Mouse (Mus musculus): ENCODE results near the gene Rasl11a. TPM values are rescaled to one million over a fixed set of nuclear protein-coding genes. Genes with fewer than 3 reads are reported as not detected.

Rasl11a gene
- total and polyA plus RNA-seq, 3 experiments: 0.25 to 0.42 TPM; not detected in 1

GRCm38 (mm10) chr5:146859246-146859645 is 14.4 kb downstream of the Rasl11a start:
- peaks cover 26 to 54% of the 10 kb centered on the region in 2 experiments for H3K4me1 ChIP-seq (ENCODE audit: control insufficient read depth in 1 of 2, insufficient read depth in 2 of 2)
- H3K4me3 ChIP-seq (replicated peaks in 1 of 3; ENCODE audit: low read depth in 2 of 3, low read length in 2 of 3, poor library complexity in 1 of 3): no peak overlapping the region
- no peak overlapping the region for H3K27ac ChIP-seq (ENCODE audit: insufficient read depth, low read depth)
- no peaks in the 10 kb centered on the region for H3K79me2 ChIP-seq (replicated peaks; ENCODE audit: control insufficient read depth, extremely low read depth, insufficient read depth, poor library complexity, severe bottlenecking)
- in situ Hi-C loops (cut with MboI; ENCODE audit: low pct_ligation_motif_present, low pct_unique_long_range_greater_than_20kb, low sequenced_read_pairs) (loop anchor here (25.0 kb wide), 1 partner anchor 172 kb away; no protein-coding TSS in a partner anchor), dilution Hi-C loops (cut with MboI; ENCODE audit: extremely low pct_ligation_motif_present, extremely low pct_unique_long_range_greater_than_20kb, low sequenced_read_pairs) (no loop called here)
- TF ChIP-seq TCF12 (IDR thresholded peaks at IDR 0.05; ENCODE audit: low read depth, low read length): no peak
- TF ChIP-seq USF1 (IDR thresholded peaks at IDR 0.05; ENCODE audit: low read depth, low read length): no peak
- TF ChIP-seq ZMIZ1 (IDR thresholded peaks at IDR 0.05; ENCODE audit: low read depth, low read length): no peak
- TF ChIP-seq ZKSCAN1 (IDR thresholded peaks at IDR 0.05; ENCODE audit: borderline replicate concordance, low read depth, low read length): no peak
- TF ChIP-seq MAFK (IDR thresholded peaks at IDR 0.05; ENCODE audit: insufficient replicate concordance, low read length): no peak
- TF ChIP-seq ZC3H11A (IDR thresholded peaks at IDR 0.05; ENCODE audit: low read depth, low read length): no peak
- TF ChIP-seq UBTF (IDR thresholded peaks at IDR 0.05; ENCODE audit: low read depth, low read length): no peak
- no peak for DNase-seq (ENCODE audit: extremely low read depth)
- no peaks in the 10 kb centered on the region for H3K27me3 ChIP-seq (replicated peaks)
- H3K4me2 ChIP-seq (ENCODE audit: insufficient read depth, low read depth, poor library complexity, severe bottlenecking): no peak overlapping the region
- no peak overlapping the region for H3K9ac ChIP-seq (ENCODE audit: insufficient read depth, low read depth)
- no peaks in the 10 kb centered on the region for H3K36me3 ChIP-seq (replicated peaks in 1 of 2; ENCODE audit: control insufficient read depth in 1 of 2, insufficient read depth in 1 of 2, low read length in 1 of 2)
- peaks cover 9% of the 10 kb centered on the region for H3K9me3 ChIP-seq (replicated peaks; ENCODE audit: low read length)

- no peak overlapping the region for H3K4me3 ChIP-seq (replicated peaks in 1 of 3; ENCODE audit: low read depth in 2 of 3, low read length in 2 of 3, poor library complexity in 1 of 3)
- H3K4me2 ChIP-seq (ENCODE audit: insufficient read depth, low read depth, poor library complexity, severe bottlenecking): no peak overlapping the region
- TF ChIP-seq NRF1 (IDR thresholded peaks at IDR 0.05; ENCODE audit: low read depth, low read length) (no peak), SMC3 (IDR thresholded peaks at IDR 0.05; ENCODE audit: low read depth, low read length) (no peak), SIN3A (IDR thresholded peaks at IDR 0.05; ENCODE audit: low read length) (no peak), KAT2A (IDR thresholded peaks at IDR 0.05; ENCODE audit: insufficient replicate concordance, low read length) (no peak), MXI1 (IDR thresholded peaks at IDR 0.05; ENCODE audit: low read depth, low read length) (no peak), IRF4 (IDR thresholded peaks at IDR 0.05; ENCODE audit: low read depth, low read length) (no peak), RAD21 (IDR thresholded peaks at IDR 0.05; ENCODE audit: low read depth, low read length) (no peak), USF2 (conservative IDR thresholded peaks at IDR 0.05; ENCODE audit: low read depth, low read length) (no peak), MAX (IDR thresholded peaks at IDR 0.05; ENCODE audit: low read length) (no peak), CTCF (conservative IDR thresholded peaks at IDR 0.05 in 1 of 2, IDR thresholded peaks at IDR 0.05 in 1 of 2; ENCODE audit: low read depth in 2 of 2, low read length in 2 of 2) (no peak), CHD1 (IDR thresholded peaks at IDR 0.05; ENCODE audit: low read depth, low read length) (no peak), ZNF384 (IDR thresholded peaks at IDR 0.05; ENCODE audit: low read depth, low read length) (no peak), NELFE (IDR thresholded peaks at IDR 0.05; ENCODE audit: low read depth, low read length) (no peak), MAFK (IDR thresholded peaks at IDR 0.05; ENCODE audit: insufficient replicate concordance, low read length) (no peak), GABPA (IDR thresholded peaks at IDR 0.05; ENCODE audit: insufficient replicate concordance, low read depth, low read length) (no peak), POLR2A (IDR thresholded peaks at IDR 0.05; ENCODE audit: low read depth, low read length) (no peak), ZKSCAN1 (IDR thresholded peaks at IDR 0.05; ENCODE audit: borderline replicate concordance, low read depth, low read length) (no peak), TCF12 (IDR thresholded peaks at IDR 0.05; ENCODE audit: low read depth, low read length) (no peak)
- dilution Hi-C loops (cut with MboI; ENCODE audit: extremely low pct_ligation_motif_present, extremely low pct_unique_long_range_greater_than_20kb, low sequenced_read_pairs) (no loop called here), in situ Hi-C loops (cut with MboI; ENCODE audit: low pct_ligation_motif_present, low pct_unique_long_range_greater_than_20kb, low sequenced_read_pairs) (loop anchor here (5.0 to 25.0 kb wide), 2 partner anchors 37 to 173 kb away; no protein-coding TSS in a partner anchor)
- no peak overlapping the region for H3K9ac ChIP-seq (ENCODE audit: insufficient read depth, low read depth)
- H3K9me3 ChIP-seq (replicated peaks; ENCODE audit: low read length): peaks cover 12% of the 10 kb centered on the region
- no peak for DNase-seq (ENCODE audit: extremely low read depth)
- no peak overlapping the region for H3K27ac ChIP-seq (ENCODE audit: insufficient read depth, low read depth)
- no peaks in the 10 kb centered on the region for H3K79me2 ChIP-seq (replicated peaks; ENCODE audit: control insufficient read depth, extremely low read depth, insufficient read depth, poor library complexity, severe bottlenecking)
- H3K4me1 ChIP-seq (ENCODE audit: control insufficient read depth in 1 of 2, insufficient read depth in 2 of 2): peaks cover 28 to 57% of the 10 kb centered on the region in 2 experiments
- H3K36me3 ChIP-seq (replicated peaks in 1 of 2; ENCODE audit: control insufficient read depth in 1 of 2, insufficient read depth in 1 of 2, low read length in 1 of 2): no peaks in the 10 kb centered on the region
- H3K27me3 ChIP-seq (replicated peaks): no peaks in the 10 kb centered on the region
Observed at GRCm38 (mm10) chr5:146860222-146860998, 15.5 kb downstream of the Rasl11a start.

Data from CH12.LX (cell line).